Mouse (Mus musculus) urinary bladder, postnatal 0 days (tissue): ENCODE data around the gene Casp14. TPM values are rescaled to one million over a fixed set of nuclear protein-coding genes. Genes with fewer than 3 reads are reported as not detected.

ENCODE experiments used
- polyA plus RNA-seq: library from polyadenylated mRNA; unstranded; fragments of >200 nt; fragmentation: Nextera tagmentation; extraction: Ambion mirVana; gene quantifications from 2 replicates; pipeline ENCODE4 v1.2.1, GENCODE M21; 2015

The Casp14 gene
- 0.22 and 0.41 TPM in 2 replicates for polyA plus RNA-seq

GRCm38 (mm10) chr10:78718056-78718455, at the start of gene Casp14:
TSS of gene Casp14 (minus strand) at chr10:78718294.

GRCm38 (mm10) chr10:78752452-78753191, 34.5 kb upstream of the Casp14 start, which contains the start of gene Ccdc105:
TSS of gene Ccdc105 (minus strand) at chr10:78753065.

Other genes starting within 250 kb of the Casp14 start
- not detected in 2 replicates for gene Olfr1358, start 200.9 kb downstream of the Casp14 start, polyA plus RNA-seq
- gene Ilvbl, start 143.9 kb downstream of the Casp14 start, polyA plus RNA-seq: 35.8 and 38.8 TPM in 2 replicates
- 14.8 and 17.1 TPM in 2 replicates for gene Syde1, start 126.3 kb downstream of the Casp14 start, polyA plus RNA-seq
- not detected in 2 replicates for gene Olfr1357, start 100.2 kb downstream of the Casp14 start, polyA plus RNA-seq
- gene Ccdc105, start 34.8 kb upstream of the Casp14 start, polyA plus RNA-seq: 0.08 TPM in 1 of 2 replicates, not detected in the other
- 1.5 and 2.8 TPM in 2 replicates for gene Slc1a6, start 62.2 kb upstream of the Casp14 start, polyA plus RNA-seq
- not detected in 2 replicates for gene Olfr1356, start 133.9 kb upstream of the Casp14 start, polyA plus RNA-seq
- gene Olfr1355, start 157.2 kb upstream of the Casp14 start, polyA plus RNA-seq: not detected in 2 replicates
- gene Olfr1354, start 194.9 kb upstream of the Casp14 start, polyA plus RNA-seq: not detected in 2 replicates
- not detected in 2 replicates for gene Olfr8, start 232.3 kb upstream of the Casp14 start, polyA plus RNA-seq
- gene Olfr1353, start 245.0 kb upstream of the Casp14 start, polyA plus RNA-seq: not detected in 2 replicates